Mouse (Mus musculus): Measurements from ENCODE around the gene Mov10. TPM values are rescaled to one million over a fixed set of nuclear protein-coding genes. Genes with fewer than 3 reads are reported as not detected.
"Not testable (repeated sequence)": the region's sequence is repeated elsewhere in the genome, so short reads cannot be mapped to it uniquely, and the experiment has no call there.

The Mov10 gene
- total RNA-seq (2014; rRNA removed): 10.9 and 11.6 TPM in 2 replicates
- 8.0 and 8.9 TPM in 2 replicates for polyA plus RNA-seq (2015; fragmentation: Nextera tagmentation; extraction: Ambion mirVana)

- WGBS: under 1% methylated on average over 38 of the region's 40 CpGs
- peak; percentile 74 for ATAC-seq
- Histone ChIP-seq H3K27ac (peak within 1 kb of the TSS; percentile 85), H3K4me3 (ENCODE audit: low read length) (peak within 1 kb of the TSS; percentile 78), H3K36me3 (ENCODE audit: insufficient read depth, low read length) (no peaks in the 10 kb centered on the region), H3K4me2 (ENCODE audit: low read depth, low read length) (peak within 1 kb of the TSS; percentile 97), H3K4me1 (ENCODE audit: insufficient read depth, low read length) (no peaks in the 10 kb centered on the region), H3K27me3 (ENCODE audit: insufficient read depth, low read length) (no peaks in the 10 kb centered on the region), H3K9me3 (ENCODE audit: low read length) (no peaks in the 10 kb centered on the region), H3K9ac (replicated peaks; ENCODE audit: low read length) (peak within 1 kb of the TSS; percentile 79)
- peak; percentile 77 for DNase-seq (ENCODE audit: low spot score)
- no peak for TF ChIP-seq CTCF (IDR thresholded peaks at IDR 0.05; ENCODE audit: low read depth)
Measured at GRCm38 (mm10) chr3:104817991-104818748, at the start of gene Mov10. Gene Mov10, minus strand, starts transcription at chr3:104818563.

DNA sequence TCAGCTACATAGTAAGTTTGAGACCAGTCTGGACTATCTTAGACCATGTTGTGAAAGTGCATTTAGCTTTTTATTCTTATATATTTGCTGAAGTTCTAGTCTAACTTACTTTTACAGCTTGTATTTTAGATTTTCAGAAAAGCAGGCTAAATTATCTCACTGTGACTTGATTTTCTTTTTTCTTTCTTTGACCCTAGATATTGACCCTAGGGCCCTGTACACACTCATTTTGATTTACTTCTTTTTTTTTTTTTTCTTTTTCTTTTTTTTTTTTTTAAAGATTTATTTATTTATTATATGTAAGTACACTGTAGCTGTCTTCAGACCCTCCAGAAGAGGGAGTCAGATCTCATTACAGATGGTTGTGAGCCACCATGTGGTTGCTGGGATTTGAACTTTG, 48.3 kb upstream of the Mov10 start:
- H3K9ac ChIP-seq (replicated peaks; ENCODE audit: low read length); H3K9me3 ChIP-seq (ENCODE audit: low read length); H3K4me1 ChIP-seq (ENCODE audit: insufficient read depth, low read length); H3K27me3 ChIP-seq (ENCODE audit: insufficient read depth, low read length); DNase-seq (ENCODE audit: low spot score); H3K27ac ChIP-seq; ATAC-seq; H3K4me3 ChIP-seq (ENCODE audit: low read length): not testable (repeated sequence)
- Histone ChIP-seq H3K36me3 (ENCODE audit: insufficient read depth, low read length) (peaks cover 12% of the 10 kb centered on the region; the same call in 1 of the 2 replicates), H3K4me2 (ENCODE audit: low read depth, low read length) (peak overlapping the region; percentile 78; the same call in 1 of the 2 replicates)

DNA sequence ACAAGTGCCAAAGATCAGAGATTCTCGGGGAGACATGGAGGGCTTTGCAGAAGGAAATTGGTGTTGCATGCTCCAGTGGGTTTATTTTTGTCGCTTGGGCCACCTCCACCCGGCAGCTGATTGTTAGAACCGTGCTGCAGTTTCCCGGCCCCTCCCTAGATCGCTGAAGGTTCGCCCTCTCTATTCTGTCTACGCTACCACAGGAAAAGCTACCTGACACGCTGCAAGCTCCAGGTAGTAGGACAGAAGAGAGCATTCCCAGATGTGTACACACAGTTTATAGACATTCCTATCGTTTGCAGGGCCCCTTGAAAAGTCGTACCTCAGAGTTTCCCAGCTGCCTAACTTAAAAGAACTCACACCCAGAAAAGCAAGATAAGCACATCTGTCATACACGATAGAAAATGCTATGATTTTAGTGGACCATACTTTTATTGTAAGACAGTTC, 47.0 kb upstream of the Mov10 start:
- 1% methylated on average over 12 of the region's 12 CpGs for WGBS

GRCm38 (mm10) chr3:104864651-104865340, 46.4 kb upstream of the Mov10 start:
- Histone ChIP-seq H3K4me2 (ENCODE audit: low read depth, low read length) (peak overlapping the region; percentile 78), H3K27me3 (ENCODE audit: insufficient read depth, low read length) (no peaks in the 10 kb centered on the region), H3K4me1 (ENCODE audit: insufficient read depth, low read length) (peaks cover 6% of the 10 kb centered on the region), H3K27ac (peak overlapping the region; percentile 94), H3K9me3 (ENCODE audit: low read length) (no peaks in the 10 kb centered on the region), H3K4me3 (ENCODE audit: low read length) (peak overlapping the region; percentile 86), H3K36me3 (ENCODE audit: insufficient read depth, low read length) (no peaks in the 10 kb centered on the region), H3K9ac (replicated peaks; ENCODE audit: low read length) (peak overlapping the region; percentile 79)
- WGBS: under 1% methylated on average over 48 of the region's 48 CpGs
- DNase-seq (ENCODE audit: low spot score): peak; percentile 92
- peak; percentile 91 for ATAC-seq
- no peak; the same call in 1 of the 2 replicates for TF ChIP-seq CTCF (IDR thresholded peaks at IDR 0.05; ENCODE audit: low read depth)

More for the DNA sequence above, 47.0 kb upstream of the Mov10 start:
- H3K27me3 ChIP-seq (ENCODE audit: insufficient read depth, low read length): no peaks in the 10 kb centered on the region
- peak; percentile 30 for ATAC-seq
- no peak for DNase-seq (ENCODE audit: low spot score)
- peaks cover 6% of the 10 kb centered on the region for H3K4me1 ChIP-seq (ENCODE audit: insufficient read depth, low read length)
- no peak for TF ChIP-seq CTCF (IDR thresholded peaks at IDR 0.05; ENCODE audit: low read depth)
- H3K9me3 ChIP-seq (ENCODE audit: low read length): no peaks in the 10 kb centered on the region
- H3K4me2 ChIP-seq (ENCODE audit: low read depth, low read length): peak overlapping the region; percentile 78
- H3K9ac ChIP-seq (replicated peaks; ENCODE audit: low read length): peak overlapping the region; percentile 79
- H3K27ac ChIP-seq: peak overlapping the region; percentile 94
- H3K4me3 ChIP-seq (ENCODE audit: low read length): peak overlapping the region; percentile 86
- H3K36me3 ChIP-seq (ENCODE audit: insufficient read depth, low read length): peaks cover 1% of the 10 kb centered on the region; the same call in 1 of the 2 replicates

DNA sequence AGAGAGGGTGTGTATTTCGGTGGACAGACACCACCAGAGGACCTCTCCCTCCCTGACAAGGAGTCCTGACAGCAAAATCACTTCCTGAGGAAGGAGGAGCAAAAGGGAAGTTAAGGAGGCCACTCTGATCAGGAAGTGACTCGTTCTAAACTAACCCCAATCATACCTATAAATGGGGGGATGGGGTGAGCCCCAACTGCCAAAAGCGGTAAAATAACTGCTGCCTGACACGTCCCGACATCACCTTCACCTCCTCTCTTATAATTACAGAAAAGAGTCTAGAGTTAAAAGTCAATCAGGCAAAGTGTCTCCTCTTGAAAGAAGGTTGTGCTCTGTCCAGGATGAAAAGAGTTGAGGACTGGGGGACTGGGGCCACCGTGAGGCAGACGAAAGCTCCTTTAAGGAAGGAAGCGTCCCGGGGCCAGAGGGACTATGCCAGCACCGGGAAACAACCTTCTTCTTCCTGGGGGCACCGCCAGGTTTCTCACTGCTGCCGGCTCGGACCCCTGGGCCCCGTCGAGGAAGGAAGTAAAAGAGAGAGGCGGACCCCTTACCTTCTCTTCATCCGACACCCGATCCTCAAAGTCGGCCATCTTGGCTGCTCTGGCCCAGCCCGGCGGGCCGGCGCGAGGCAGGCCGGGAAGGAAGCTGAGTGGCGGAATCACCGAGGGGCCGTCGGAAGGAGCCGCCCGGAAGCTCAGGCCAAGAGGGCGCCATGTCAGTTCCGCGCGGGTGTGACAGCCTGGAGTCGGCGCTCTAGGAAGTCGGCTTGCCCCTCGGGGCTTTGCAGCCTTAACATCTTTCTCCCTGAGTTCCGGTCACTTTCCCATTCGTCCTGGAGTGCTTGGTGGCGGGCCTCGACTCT, 45.7 kb upstream of the Mov10 start, which contains the start of the genes St7l and Capza1:
St7l (plus strand) TSS at position 220 of the 865 bp plus-strand sequence.
Capza1 (minus strand) TSS at position 720 of the 865 bp plus-strand sequence.
- peak; percentile 93 for DNase-seq (ENCODE audit: low spot score)
- ATAC-seq: peak; percentile 96
- no peaks in the 10 kb centered on the region for H3K36me3 ChIP-seq (ENCODE audit: insufficient read depth, low read length)
- peaks cover 6% of the 10 kb centered on the region for H3K4me1 ChIP-seq (ENCODE audit: insufficient read depth, low read length)
- WGBS: under 1% methylated on average over 43 of the region's 43 CpGs
- H3K27ac ChIP-seq: peak within 1 kb of the TSS; percentile 94
- peak within 1 kb of the TSS; percentile 78 for H3K4me2 ChIP-seq (ENCODE audit: low read depth, low read length)
- peak within 1 kb of the TSS; percentile 86 for H3K4me3 ChIP-seq (ENCODE audit: low read length)
- no peaks in the 10 kb centered on the region for H3K27me3 ChIP-seq (ENCODE audit: insufficient read depth, low read length)
- peak within 1 kb of the TSS; percentile 79 for H3K9ac ChIP-seq (replicated peaks; ENCODE audit: low read length)
- no peaks in the 10 kb centered on the region for H3K9me3 ChIP-seq (ENCODE audit: low read length)
- peak; percentile 32; the same call in 1 of the 2 replicates for TF ChIP-seq CTCF (IDR thresholded peaks at IDR 0.05; ENCODE audit: low read depth)

- no peak for TF ChIP-seq CTCF (IDR thresholded peaks at IDR 0.05; ENCODE audit: low read depth)
- Histone ChIP-seq H3K9ac (replicated peaks; ENCODE audit: low read length) (no peak overlapping the region), H3K4me2 (ENCODE audit: low read depth, low read length) (no peak overlapping the region), H3K9me3 (ENCODE audit: low read length) (no peaks in the 10 kb centered on the region), H3K27me3 (ENCODE audit: insufficient read depth, low read length) (no peaks in the 10 kb centered on the region), H3K27ac (no peak overlapping the region), H3K36me3 (ENCODE audit: insufficient read depth, low read length) (no peaks in the 10 kb centered on the region), H3K4me1 (ENCODE audit: insufficient read depth, low read length) (peaks cover 6% of the 10 kb centered on the region), H3K4me3 (ENCODE audit: low read length) (no peak overlapping the region)
- 94% methylated on average over 1 of the region's 1 CpGs for WGBS
- ATAC-seq: no peak
- DNase-seq (ENCODE audit: low spot score): no peak
Measured at GRCm38 (mm10) chr3:104858560-104858959, 40.2 kb upstream of the Mov10 start.

All from hindbrain, postnatal 0 days (tissue).